Mouse (Mus musculus): ENCODE measurements around the gene Nkx6-2.

Gene Nkx6-2

DNA sequence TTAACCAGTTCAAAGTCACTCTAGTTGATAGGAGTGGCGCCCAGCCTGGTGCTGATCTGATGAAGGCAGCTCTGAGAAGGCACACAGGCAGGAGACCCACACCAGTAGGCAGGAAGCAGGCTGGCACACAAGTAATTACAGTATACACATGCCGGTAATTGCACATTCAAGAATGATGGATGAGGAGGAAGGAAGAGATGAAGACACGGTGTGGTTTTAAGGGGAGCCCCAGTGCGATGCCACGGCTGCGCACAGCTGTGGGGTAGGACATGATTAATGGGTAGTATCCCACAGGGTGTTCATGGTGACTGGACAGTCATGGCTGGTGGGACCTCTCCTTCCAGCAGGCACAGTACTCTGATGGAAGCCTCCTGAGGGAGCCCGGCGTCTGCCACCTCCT is 16.1 kb downstream of the Nkx6-2 start:
- no peak for DNase-seq (ENCODE audit: low read depth)

DNA sequence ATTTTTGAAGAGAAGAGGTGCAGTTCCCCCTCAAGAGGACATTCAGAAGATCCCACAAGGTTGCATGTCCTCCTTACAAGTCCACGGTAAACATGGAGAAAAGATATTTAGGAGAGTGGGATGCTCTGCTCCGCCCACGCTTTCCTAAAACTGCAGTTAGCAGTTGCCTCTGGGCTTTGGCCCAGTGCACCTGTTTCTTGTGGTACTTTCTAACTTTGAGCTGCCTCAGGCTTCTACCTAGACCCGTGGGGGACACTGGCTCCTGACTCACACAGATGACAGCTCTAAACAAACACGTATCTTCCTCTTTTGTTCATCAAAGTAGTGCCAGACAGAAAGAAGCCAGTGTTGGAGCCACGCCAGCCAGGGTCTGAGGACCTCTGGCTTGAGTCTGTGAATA is 16.6 kb downstream of the Nkx6-2 start:
- DNase-seq (ENCODE audit: low read depth) = no peak

DNA sequence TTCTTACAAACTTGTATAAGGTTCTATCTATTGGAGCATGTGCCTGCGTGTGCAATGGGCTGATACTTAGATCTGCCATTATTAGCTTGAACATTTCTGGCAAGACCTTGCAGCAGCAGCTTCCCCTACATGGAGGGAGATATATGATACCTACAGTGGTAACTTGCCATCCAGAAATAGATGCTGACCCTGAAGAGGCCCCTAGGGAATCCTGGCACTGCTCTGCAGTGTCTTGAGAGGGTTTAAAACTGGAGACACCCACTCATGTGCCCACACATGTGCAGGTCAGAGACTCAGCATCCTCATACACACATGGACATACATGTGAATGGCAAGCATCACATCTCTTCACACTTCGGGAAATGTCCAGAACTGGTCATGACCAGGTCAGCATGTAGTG is 18.4 kb downstream of the Nkx6-2 start:
- DNase-seq (ENCODE audit: low read depth) = no peak

DNA sequence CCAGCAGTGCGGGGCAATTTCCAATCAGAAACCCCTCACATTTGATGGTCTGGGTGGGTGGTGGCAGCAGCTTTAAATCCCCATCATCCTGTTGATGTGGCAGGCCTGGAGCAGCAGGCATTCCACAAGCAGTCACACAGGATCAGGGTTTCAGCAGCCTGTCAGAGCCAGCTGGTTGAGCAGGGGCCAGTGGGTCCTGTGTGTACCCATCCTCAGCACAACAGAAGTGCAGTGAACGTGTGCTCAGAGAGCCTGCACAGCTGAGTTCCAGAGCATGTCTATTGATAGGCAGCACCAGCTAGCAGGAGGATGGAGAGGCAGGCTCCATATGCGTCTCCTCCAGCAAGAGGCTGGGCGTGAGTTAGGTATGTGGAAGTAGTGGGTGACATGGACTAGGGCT is 19.2 kb downstream of the Nkx6-2 start:
- no peak for DNase-seq (ENCODE audit: low read depth)

DNA sequence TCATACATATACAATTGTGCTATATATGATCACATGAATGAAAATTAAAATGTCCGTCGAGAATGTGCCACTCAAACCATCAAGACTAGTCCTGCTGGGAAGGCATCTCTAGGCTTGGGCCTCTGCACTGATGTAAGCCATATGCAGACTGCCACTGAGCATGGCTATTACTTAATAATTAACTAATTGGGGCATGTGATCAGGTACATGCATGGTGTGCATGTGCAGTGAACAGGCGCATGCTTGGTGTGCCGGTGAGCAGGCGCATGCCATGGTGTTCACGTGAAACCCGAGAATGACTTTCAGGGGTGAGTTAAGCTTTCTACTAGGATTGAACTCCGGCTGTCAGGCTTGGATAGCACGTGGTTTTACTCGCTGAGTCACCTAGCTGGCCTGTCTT is 22.9 kb downstream of the Nkx6-2 start:
- DNase-seq (ENCODE audit: low read depth) = no peak

DNA sequence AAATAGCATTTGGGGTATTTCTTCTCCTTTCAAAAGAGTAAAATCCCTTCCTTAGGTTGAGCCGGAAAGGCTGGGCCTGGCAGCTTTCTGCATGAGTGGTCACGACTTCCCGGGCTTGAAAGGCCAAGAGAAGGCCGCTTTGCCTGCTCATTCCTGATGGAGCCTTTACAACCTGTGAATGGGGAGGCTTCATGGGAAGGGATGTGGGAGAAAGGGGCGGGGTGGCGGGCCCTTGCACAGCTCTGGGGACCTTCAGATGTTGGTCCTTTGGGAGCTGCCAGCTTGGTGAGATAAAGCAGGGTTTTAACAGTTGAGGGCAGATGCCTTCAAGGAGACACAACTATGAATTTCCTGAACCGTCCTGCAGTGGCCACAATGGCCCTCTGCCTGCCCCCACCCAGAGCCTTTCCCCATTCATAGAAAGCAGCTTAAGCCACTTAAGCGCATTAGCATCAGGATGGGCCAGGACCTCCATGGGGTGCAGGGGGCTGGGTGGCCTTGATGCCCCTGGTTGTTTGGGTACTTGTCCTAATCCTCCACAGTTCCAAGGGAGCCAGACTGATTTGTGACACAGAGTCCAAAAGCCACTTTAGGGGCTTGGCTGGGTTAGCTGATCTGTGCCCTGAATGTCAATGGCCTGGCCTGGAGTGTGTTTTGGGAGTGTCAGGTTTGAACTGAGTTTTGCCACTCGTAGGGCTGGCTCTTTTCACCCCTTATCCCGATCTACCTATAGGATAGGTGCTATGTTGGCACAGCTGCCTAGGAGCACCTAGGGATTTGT is 25.7 kb downstream of the Nkx6-2 start:
- DNase-seq (ENCODE audit: low read depth) = no peak

DNA sequence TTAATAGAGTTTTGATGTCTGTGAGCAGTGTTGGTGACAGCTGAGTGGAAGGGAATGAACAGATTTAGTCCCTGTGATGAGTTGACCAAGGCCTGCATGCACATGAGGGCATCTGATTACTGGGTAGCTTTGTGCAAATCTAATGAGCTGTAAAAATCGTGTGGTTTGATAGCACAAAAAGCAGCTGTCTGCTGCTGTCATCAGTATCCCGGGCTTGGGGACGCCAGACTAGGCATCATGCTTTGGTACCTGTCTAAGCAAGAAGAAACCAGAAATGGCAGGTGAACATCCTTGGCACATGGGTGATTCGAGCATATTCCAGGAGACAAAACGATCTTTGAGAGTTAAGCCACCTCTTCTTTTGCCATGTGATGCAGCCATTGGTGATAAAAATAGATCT is 26.3 kb downstream of the Nkx6-2 start:
- no peak for DNase-seq (ENCODE audit: low read depth)

DNA sequence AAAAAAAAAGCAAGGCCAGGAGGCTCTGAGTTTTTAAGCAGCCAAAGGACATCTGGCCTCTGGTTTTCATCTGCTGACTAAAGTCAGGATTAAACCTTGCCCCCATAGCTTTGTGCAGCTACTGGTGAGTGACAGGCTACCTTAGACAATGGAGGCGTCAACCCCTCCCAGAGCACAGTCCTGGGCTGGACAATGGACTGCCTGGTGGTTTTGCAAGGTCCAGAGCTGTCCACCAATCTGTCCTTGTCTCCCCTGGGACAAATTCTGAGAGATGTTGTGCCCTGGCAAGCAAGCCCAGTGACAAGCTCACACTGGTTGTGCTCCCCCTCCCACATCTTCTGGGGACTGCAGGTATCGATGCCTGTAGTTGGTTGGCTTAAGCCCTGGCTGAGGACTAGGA is 31.1 kb downstream of the Nkx6-2 start:
- no peak for DNase-seq (ENCODE audit: low read depth)

GRCm38 (mm10) chr7:139550086-139550783 is 32.4 kb downstream of the Nkx6-2 start:
- DNase-seq (ENCODE audit: low read depth) = no peak

- no peak for DNase-seq (ENCODE audit: low read depth)
These were observed 35.3 kb downstream of the Nkx6-2 start for GRCm38 (mm10) chr7:139547325-139547724.

- DNase-seq (ENCODE audit: low read depth) = no peak
These were observed 37.6 kb downstream of the Nkx6-2 start for GRCm38 (mm10) chr7:139544706-139545625.

DNA sequence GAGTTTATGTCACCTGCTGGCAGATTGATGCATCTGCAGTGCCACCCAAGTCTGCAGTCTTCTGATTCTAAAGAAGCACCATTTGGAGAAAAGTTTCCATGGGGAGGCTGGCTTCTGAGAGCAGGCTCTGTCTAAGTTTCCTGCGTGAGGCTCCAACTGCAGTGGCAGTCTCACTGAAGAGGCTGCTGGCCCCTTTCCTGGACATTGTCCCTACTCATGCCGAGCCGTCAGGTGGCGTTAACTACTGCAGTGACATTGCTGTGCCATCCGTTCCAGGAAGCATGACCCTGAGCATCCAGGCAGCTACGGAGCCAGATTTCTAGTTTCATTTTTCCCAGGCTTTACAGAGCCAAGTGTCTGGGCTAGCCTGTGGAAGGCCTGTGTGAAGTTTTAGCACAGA is 41.2 kb downstream of the Nkx6-2 start:
- DNase-seq (ENCODE audit: low read depth) = no peak

- no peak for DNase-seq (ENCODE audit: low read depth)
These were observed 42.0 kb downstream of the Nkx6-2 start for GRCm38 (mm10) chr7:139540601-139541000.

GRCm38 (mm10) chr7:139538541-139538940 is 44.1 kb downstream of the Nkx6-2 start:
- DNase-seq (ENCODE audit: low read depth) = no peak

DNA sequence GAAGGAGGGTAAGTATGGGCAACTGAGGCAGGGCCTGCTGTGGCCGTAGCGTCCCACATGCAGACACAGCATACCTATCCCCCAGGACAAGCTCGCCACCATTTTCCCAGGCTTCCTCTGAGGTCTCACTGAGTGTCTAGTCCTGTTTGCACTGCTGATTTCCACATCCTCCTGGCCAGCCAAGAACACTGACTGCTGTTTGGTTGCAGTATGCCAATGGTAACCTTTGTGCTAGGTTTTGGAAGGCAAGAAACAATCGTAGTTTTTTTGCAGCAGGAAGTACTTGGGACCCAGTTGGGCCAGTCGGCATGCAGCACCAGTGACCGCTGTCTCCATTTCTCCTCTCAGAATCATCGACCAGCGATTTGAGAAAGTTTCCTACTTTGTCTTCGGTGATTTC is 44.8 kb downstream of the Nkx6-2 start:
- no peak for DNase-seq (ENCODE audit: low read depth)

DNA sequence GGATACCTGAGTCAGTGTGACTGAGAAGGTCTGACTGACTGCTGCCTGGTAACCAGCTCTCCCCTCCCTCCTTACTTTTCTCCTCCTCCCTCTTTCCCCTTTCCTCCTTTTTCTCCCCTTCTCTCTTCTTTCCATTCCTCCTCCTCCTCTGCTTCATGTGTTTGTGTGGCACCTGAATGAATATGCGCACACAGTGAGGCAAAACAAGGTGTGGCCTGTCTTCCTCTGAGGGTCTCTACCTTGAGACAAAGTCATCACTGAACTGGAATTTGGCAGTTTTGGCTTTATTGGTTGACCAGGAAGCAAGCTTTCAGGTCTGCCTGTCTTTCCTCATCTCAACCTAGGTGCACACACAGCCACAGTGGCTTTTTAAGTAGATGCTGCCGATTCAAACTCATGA is 45.8 kb downstream of the Nkx6-2 start:
- DNase-seq (ENCODE audit: low read depth) = no peak

GRCm38 (mm10) chr7:139536331-139536730 is 46.3 kb downstream of the Nkx6-2 start:
- DNase-seq (ENCODE audit: low read depth) = no peak

DNA sequence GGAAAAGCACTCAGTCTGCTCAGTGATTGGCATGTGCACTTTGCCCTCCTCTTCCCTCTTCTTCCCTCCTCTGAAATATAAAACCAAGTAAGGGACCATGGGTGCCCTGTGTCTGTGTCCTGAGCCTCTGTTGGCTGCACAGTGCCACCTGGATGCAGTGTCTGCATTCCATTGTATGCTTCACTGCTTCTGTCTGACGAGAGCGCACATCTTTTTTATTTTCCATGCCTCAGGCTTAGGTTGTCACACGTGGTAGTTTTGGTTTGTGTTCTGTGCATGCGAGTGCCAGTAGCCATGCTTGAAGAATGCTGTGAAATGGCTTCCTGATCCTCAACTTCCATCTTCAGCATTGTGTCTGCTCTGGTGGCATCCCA is 51.2 kb downstream of the Nkx6-2 start:
- no peak for DNase-seq (ENCODE audit: low read depth)

DNA sequence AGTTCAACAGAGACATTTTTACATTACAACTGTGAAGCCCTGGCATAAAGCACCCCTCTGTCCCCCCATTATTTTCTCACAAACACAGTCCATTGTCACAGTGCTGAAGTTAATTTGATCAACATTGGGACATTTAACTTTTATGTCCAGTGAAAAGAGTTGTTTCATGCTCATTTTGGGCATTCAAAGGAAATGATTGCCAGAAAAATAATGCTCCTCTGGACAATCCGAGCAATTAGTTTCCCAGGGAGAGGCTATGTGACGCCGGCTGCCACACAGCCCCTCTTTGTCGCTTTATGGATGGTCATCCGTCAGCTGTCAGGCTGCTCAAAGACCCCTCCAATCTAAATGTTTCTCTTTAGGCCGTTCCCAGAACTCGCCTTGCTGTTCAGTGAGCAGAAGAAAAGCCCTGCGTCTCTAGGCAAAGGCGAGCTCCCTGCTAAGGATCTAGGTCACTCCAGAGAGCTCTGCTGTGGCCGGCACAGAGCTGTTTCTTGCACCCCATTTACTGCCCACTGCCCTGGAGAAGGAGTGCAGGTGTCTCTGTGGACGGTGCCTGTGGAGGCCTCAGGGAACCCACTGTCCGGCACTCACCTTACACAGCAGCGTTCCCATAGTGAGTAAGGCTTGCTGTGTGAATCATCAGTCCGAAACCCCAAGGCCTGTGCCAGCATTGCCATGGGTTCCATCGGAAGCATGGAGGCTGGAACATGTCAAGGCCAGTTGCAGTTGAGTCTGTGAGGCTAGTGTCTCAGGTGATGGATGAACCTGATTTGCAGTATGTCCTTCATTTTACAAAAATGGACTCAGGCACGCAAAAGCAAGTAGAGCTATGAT is 51.8 kb downstream of the Nkx6-2 start:
- no peak for DNase-seq (ENCODE audit: low read depth)

All from induced T-regulatory cell, adult 2 months (primary cell).